Mouse (Mus musculus): ENCODE results near the gene Unc13c. TPM values are rescaled to one million over a fixed set of nuclear protein-coding genes. Genes with fewer than 3 reads are reported as not detected.

The Unc13c gene
- polyA plus RNA-seq (2017; shearing (Covaris generic)), result under 1 TPM in 1 of 2 experiments, not detected in 1; 0.16 TPM

DNA sequence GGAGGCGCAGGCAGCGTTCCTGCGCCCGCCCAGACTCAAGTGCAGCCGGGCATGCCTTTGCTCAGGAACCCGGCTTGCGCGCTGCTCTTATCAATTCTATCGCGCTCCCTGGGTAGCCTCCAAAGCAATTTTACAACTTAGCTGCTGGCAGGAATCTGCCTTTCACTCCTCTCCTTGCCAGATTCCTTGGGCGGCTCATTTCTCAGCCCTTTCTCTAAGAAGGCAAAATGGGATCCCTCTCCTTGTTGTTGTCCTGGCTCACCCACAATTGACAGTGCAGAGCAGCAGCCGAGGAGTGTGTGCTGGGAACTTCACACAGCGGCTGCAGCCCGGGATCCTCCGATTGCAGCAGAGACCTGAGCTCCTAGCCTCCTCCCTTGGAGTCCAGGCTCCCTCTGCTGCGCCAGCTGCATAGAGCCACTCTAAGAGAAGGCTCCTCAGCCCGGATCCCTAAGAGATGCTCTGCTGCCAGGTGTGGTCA, at the start of gene Unc13c:
Gene Unc13c (minus strand): TSS at position 326 of the 481 bp plus-strand sequence.

Other genes with a start within 250 kb of the Unc13c start
- under 1 TPM in 1 of 2 experiments, not detected in 1; 0.28 TPM for gene Wdr72, start 141.4 kb upstream of the Unc13c start, polyA plus RNA-seq (2017; shearing (Covaris generic))

Measured in activated CD4-positive, CD25-positive, alpha-beta regulatory T cell (primary cell).